Mouse (Mus musculus) mesoderm, embryonic 11.5 days (tissue): ENCODE measurements around the gene Mfsd2b.

Experiments
- DNase-seq: peaks from one replicate; pipeline ENCODE4 v3.0.0-alpha.2; 2012; ENCODE audit warnings: low read depth, low spot score

The Mfsd2b gene

DNA sequence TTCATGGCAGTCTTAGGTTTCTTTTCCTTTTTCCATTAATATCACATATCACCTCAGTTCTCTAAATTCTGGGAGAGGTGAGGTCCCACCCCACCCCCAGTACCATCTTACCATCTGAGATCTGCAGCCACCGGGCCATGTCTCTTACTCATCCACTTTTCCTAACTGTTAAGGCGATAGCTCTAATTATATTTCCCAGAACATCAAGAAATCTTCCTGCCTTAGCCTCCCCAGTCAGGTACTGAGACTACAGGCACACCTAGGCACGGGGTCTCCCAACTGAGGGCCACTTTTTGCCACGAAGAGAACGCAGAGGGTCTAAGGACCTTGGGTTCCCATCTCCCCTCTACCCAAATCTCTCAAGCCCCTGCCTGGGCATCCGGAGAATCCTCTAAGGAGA is 628 bp downstream of the Mfsd2b start:
- no peak for DNase-seq

GRCm38 (mm10) chr12:4872983-4873477 is 1.1 kb downstream of the Mfsd2b start:
- DNase-seq = no peak

DNA sequence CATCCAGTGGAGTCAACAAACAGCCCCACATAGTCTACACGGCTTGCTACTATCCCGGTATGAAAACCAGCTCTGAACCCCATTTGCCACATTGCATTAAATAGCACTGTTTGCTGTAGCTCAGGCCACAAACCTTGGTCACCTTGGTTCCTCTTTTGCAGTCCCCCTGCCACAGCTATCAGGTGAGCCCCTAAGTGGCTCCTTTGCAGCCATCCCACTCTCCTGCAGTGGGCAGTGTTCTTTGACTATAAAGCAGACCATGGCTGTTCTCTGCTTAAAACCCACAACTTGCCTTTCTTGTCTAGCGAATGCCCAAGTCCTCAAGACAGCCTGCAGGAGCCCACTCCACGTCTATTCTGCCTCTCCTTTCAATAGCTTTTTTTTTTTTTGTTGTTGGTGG is 1.9 kb downstream of the Mfsd2b start:
- DNase-seq = no peak

DNA sequence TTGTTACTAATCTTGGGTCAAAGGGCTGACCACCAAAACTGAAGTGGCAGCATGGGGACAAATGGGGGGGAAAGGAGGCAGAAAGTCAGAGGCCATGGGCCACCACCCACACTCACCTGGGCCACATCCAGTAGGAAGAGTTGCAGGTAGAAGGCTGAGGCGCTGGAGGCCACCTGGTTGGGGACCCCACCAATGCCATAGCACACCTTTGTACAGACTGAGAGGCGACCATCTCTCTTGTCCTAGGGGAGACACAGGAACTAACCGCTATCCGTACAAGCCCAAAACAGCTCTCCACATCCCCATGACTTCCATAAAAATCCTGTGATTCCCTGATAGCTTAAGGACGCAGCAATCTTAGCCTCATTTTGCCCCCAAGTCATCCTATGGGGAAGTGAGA is 2.9 kb downstream of the Mfsd2b start:
- no peak for DNase-seq

GRCm38 (mm10) chr12:4868924-4869323 is 5.2 kb downstream of the Mfsd2b start:
- DNase-seq = no peak

DNA sequence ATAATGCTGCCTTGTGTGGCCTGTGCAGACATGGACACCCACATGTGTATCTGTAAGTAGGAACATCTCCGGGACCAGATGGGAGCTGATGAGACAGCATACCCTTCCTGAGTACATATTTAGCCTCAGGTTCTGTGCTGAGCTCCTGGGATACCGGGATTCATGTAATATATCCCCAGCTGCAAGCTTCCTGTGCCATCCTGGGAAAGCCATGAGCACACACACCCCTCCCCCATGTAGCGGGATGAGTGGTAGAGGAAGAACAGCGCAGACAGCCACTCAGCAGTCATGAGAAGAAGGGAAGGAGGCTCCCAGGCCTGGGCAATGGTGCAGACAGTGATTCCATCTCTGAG is 9.8 kb downstream of the Mfsd2b start:
- DNase-seq = no peak

DNA sequence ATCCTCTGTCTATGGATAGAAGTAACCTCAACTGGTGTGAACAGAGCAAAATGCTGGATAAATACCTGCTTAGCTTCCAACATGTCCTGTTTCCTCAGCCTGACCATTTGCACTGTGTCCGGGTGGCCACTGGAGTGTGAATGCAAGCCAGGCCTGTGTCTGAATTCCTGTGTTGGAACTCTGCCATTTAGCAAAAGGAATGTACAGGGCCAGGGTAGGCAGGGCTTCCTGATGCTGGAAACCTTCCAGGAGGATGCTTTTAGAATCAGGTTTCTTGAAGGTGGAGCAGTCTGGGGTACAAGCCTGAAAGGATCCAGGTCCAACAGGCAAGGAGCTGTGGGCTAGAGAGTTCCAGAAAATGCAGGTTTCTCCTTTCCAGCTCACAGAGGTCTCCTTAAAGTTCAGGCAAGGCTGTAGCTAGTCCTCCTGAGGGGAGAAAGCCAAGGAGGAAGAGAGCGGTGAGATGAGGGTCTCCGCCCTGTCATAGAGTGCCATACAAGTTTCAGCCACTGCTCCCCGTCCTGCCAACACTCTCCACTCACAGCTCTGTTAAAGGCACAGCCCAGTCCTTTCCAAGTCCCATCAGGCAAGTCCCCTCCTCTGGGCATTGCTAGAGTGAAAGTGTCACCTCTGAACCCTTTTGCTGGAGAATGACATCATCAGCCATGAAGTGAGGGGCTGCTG is 10.4 kb downstream of the Mfsd2b start:
- no peak for DNase-seq

DNA sequence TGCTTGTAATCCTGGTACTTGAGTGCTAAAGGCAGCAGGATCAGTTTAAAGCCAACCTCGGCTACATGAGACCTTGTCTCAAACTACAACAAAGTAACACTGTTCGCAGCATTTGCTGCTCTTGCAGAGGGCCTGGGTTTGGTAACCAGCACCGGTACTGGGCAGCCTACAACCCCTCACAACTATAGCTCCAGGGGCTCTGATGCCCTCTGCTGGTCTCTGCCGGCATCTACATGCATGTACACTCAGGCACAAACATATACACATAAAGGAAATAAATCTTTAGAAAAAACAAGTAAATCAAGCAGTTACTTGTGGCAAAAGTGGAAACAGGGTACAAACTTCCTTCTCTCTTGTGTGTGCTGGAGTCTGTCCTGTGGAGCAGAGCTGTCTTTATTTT is 11.5 kb downstream of the Mfsd2b start:
- DNase-seq = no peak

DNA sequence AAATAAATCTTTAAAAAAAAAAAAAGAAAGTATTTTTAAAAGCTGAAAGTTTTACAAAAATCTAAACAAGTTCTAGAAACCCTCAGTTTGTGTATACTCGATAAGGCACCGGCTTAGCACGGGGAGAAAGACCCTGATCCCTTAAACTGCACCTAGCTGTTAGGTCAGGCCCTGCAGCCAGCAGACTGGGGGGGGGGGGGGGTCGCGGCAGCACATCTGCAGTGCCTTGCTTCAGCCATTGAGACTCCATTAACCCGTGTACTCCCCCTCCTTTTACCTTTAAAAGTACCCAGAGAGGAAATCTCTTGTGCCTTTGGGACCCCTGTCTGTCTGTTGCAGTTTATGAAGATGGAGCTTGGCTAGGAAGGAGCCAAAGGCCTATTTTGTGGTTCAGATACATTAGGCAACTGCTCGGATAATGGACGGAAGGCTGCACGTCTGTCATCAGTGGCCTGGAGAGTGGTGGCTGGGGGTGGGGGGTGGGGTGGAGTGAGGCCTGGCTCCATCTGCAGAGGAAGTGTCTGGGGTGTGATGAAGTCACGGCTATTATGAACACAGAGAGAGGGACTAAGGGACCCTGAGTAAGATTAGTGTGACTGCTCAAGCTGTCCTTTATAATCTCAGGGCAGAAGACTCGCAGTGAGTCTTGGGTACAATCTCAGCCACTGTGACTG is 14.8 kb downstream of the Mfsd2b start:
- peak; percentile 41 for DNase-seq

GRCm38 (mm10) chr12:4856834-4857233 is 17.3 kb downstream of the Mfsd2b start:
- no peak for DNase-seq

- peak; percentile 21 for DNase-seq
These were observed 18.0 kb downstream of the Mfsd2b start for GRCm38 (mm10) chr12:4856160-4856559.

GRCm38 (mm10) chr12:4843741-4844140 is 30.4 kb downstream of the Mfsd2b start:
- DNase-seq = peak; percentile 40

- peak; percentile 93 for DNase-seq
These were observed 31.1 kb downstream of the Mfsd2b start, which contains the start of gene Wdcp for GRCm38 (mm10) chr12:4842890-4843597. Gene Wdcp, plus strand, starts transcription at chr12:4843303.

GRCm38 (mm10) chr12:4842456-4842855 is 31.7 kb downstream of the Mfsd2b start:
- DNase-seq = no peak

GRCm38 (mm10) chr12:4841392-4841887 is 32.7 kb downstream of the Mfsd2b start, which contains the start of gene Fkbp1b:
Gene Fkbp1b, minus strand, starts transcription at chr12:4841591.
- DNase-seq = peak; percentile 72

- DNase-seq = no peak
These were observed 33.4 kb downstream of the Mfsd2b start for GRCm38 (mm10) chr12:4840741-4841140.

DNA sequence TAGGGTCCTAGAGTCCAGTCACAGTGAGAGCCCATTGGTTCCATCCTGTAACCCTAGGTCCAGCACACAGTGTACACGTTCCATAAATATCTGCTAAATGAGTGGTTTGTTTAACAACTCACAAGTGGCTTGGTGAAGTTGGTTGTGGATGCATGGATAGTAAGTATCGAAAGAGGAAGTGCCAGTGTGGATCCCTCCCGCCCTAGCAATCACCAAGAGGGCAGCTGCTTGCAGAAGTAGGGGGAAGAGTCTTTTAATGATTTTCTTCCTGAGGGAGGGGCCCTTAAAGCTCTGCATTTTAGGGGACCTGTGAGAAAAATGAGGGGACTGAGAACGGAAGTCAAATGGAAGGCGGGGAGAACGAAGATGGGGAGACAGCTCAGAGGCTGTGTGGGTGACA is 34.1 kb downstream of the Mfsd2b start:
- no peak for DNase-seq

GRCm38 (mm10) chr12:4836959-4837358 is 37.2 kb downstream of the Mfsd2b start:
- DNase-seq = no peak

GRCm38 (mm10) chr12:4827256-4827655 is 46.9 kb downstream of the Mfsd2b start:
- DNase-seq = no peak

GRCm38 (mm10) chr12:4817361-4818101 is 56.6 kb downstream of the Mfsd2b start, which contains the start of gene Sf3b6:
Gene Sf3b6, plus strand, starts transcription at chr12:4817544.
- peak; percentile 97 for DNase-seq

DNA sequence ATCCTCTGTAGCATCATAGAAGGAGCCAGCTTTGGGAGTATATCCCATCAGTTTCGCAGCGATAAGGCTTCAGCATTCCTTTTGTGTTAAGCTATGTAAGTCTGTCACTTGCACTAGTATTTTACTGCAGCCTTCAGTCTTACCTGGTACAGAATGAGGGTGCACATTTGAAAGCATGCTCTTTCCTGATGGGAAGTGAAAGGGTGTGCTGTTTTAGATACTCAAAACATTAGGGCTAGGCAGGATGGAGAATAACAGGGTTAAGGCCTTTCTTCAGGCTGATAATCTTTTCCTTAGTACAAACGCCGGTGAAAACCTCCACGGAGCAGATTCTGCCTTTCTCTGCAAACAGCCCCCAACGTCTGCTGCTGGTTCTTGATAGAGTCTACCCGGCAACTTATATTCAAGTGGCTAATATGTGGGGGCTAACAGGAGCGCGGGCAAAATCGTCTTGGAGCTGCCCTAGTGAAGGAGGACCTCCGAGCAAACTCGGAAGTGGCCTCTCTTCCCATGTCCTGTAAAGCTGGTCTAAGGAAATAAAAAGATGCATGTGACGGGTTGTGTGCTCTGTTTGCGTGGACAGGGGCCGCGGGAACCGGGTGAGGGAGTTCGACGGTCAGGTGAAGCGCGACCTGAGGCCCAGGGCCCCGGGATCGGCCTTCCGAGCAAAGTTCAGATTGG is 57.3 kb downstream of the Mfsd2b start:
- DNase-seq = no peak
